Comparison of ENCODE assay signal across 12 mouse cellular contexts in the genomic region with DNA sequence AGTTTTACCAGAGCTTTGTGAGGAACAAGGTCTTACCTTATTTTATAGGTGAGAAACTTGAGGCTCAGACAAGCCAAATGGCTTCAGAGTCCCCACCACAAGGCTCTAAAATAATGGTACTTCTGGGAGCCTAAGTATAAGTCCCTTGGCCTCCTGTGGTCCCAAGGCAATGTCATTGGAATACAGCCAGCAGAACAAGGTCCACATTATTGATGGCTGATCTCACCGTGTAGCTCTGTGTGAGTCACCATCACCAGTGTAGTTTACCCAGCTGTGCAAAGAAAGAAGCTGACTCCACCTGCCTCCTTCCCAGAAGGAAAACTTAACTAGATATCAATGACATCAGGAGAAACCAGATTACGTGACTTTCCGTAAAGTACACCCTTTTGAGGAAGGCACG.
A peak's percentile ranks its signal among the peaks of the same experiment; 100 is the strongest.
DNase-seq lines count a peak whose midpoint lies in the region; ATAC-seq and TF ChIP-seq lines count a peak whose summit lies in the region.
"Had no signal": no experiment of that assay in that cellular context is flagged by ENCODE, and none has a peak within 500 bp of the region (broad histone marks: within the 10 kb centered on the region; RNA-seq: fewer than 3 reads in every experiment).

No protein-coding gene starts in this region.

- no peak overlapping the region for H3K4me3 ChIP-seq in lung, embryonic 14.5 days (ENCODE audit: low read depth, low read length)
- no peak overlapping the region for H3K4me3 ChIP-seq in embryonic facial prominence, embryonic 14.5 days (ENCODE audit: low read depth, low read length)
- H3K4me3 ChIP-seq in myocyte, result no peak overlapping the region
- H3K4me3 ChIP-seq in midbrain, embryonic 13.5 days (replicated peaks), result no peak overlapping the region

- no peaks in the 10 kb centered on the region for H3K9me3 ChIP-seq in lung, embryonic 14.5 days (ENCODE audit: low read depth, low read length)
- no peaks in the 10 kb centered on the region for H3K9me3 ChIP-seq in embryonic facial prominence, embryonic 14.5 days (ENCODE audit: control insufficient read depth, low read length)
- no peaks in the 10 kb centered on the region for H3K9me3 ChIP-seq in midbrain, embryonic 13.5 days
- H3K9me3 ChIP-seq: G1E had no signal

- 56% methylated on average over 4 of the region's 4 CpGs for WGBS in lung, embryonic 14.5 days
- WGBS in embryonic facial prominence, embryonic 14.5 days, result 64% methylated on average over 4 of the region's 4 CpGs
- WGBS in midbrain, embryonic 13.5 days, result 88% methylated on average over 4 of the region's 4 CpGs

- in situ Hi-C loops in Patski (cut with MboI; ENCODE audit: low pct_unique_long_range_greater_than_20kb), result no loop called here

- intact Hi-C loops in left cerebral cortex, postnatal 14 days (cut with DNase I), result no loop called here

- CTCF ChIA-PET in Patski (lab: Charles Lee), result interaction anchor here (0.7 kb wide), 1 partner anchor 13 kb away, joined by 3 read pairs; no protein-coding TSS in a partner anchor

- TF ChIP-seq CTCF in lung, embryonic 14.5 days (IDR thresholded peaks at IDR 0.05; ENCODE audit: low read depth), result no peak
- TF ChIP-seq CTCF in Patski (IDR thresholded peaks at IDR 0.05), result no peak

- peak; percentile 49 for DNase-seq in lung, embryonic 14.5 days
- no peak for DNase-seq in lung, postnatal 25 days (ENCODE audit: low spot score)
- peak; percentile 37 for DNase-seq in Patski (ENCODE audit: low read depth, low spot score)
- peak; percentile 52 for DNase-seq in embryonic facial prominence, embryonic 14.5 days (ENCODE audit: low spot score)
- no peak for DNase-seq in ovary, postnatal 14 days (ENCODE audit: low spot score)
- no peak for DNase-seq in left cerebral cortex, postnatal 14 days (ENCODE audit: low spot score in 2 of 2)
- DNase-seq: cerebellum, adult 18-20 months; forebrain, postnatal 0 days; kidney, postnatal 10 days had no signal

- H3K27me3 ChIP-seq in lung, embryonic 14.5 days (ENCODE audit: insufficient read depth, low read length), result no peaks in the 10 kb centered on the region
- H3K27me3 ChIP-seq in Patski (no peaks in the 10 kb centered on the region), myocyte (ENCODE audit: control insufficient read depth, insufficient read depth, insufficient read length) (no peaks in the 10 kb centered on the region)
- H3K27me3 ChIP-seq in embryonic facial prominence, embryonic 14.5 days (replicated peaks; ENCODE audit: control insufficient read depth, insufficient read depth, low read length), result no peaks in the 10 kb centered on the region
- H3K27me3 ChIP-seq in midbrain, embryonic 13.5 days, result no peaks in the 10 kb centered on the region

- POLR2A ChIA-PET in Patski (lab: Charles Lee), result no interaction called here

- H3K4me2 ChIP-seq in lung, embryonic 14.5 days, result no peak overlapping the region
- H3K4me2 ChIP-seq in embryonic facial prominence, embryonic 14.5 days (ENCODE audit: low read depth, low read length), result no peak overlapping the region
- peak overlapping the region; percentile 25 for H3K4me2 ChIP-seq in myocyte (ENCODE audit: low read depth)
- no peak overlapping the region for H3K4me2 ChIP-seq in midbrain, embryonic 13.5 days (replicated peaks)

- H3K4me1 ChIP-seq in lung, embryonic 14.5 days (ENCODE audit: insufficient read depth), result peaks cover 3% of the 10 kb centered on the region; the same call in 1 of the 2 replicates
- H3K4me1 ChIP-seq in embryonic facial prominence, embryonic 14.5 days (ENCODE audit: control insufficient read depth, insufficient read depth, low read length), result no peaks in the 10 kb centered on the region
- H3K4me1 ChIP-seq in midbrain, embryonic 13.5 days (replicated peaks), result no peaks in the 10 kb centered on the region

- H3K27ac ChIP-seq in lung, embryonic 14.5 days (ENCODE audit: low read depth), result peak overlapping the region; percentile 69
- peak overlapping the region; percentile 49 for H3K27ac ChIP-seq in embryonic facial prominence, embryonic 14.5 days (replicated peaks; ENCODE audit: low read depth, low read length)
- no peak overlapping the region for H3K27ac ChIP-seq in midbrain, embryonic 13.5 days

- H3K36me3 ChIP-seq in lung, embryonic 14.5 days (ENCODE audit: insufficient read depth), result no peaks in the 10 kb centered on the region
- H3K36me3 ChIP-seq in embryonic facial prominence, embryonic 14.5 days (ENCODE audit: control insufficient read depth, insufficient read depth, low read length), result no peaks in the 10 kb centered on the region
- no peaks in the 10 kb centered on the region for H3K36me3 ChIP-seq in myocyte (ENCODE audit: control insufficient read depth, insufficient read depth)
- no peaks in the 10 kb centered on the region for H3K36me3 ChIP-seq in midbrain, embryonic 13.5 days
- H3K36me3 ChIP-seq: G1E had no signal

- ATAC-seq in lung, embryonic 14.5 days (ENCODE audit: insufficient read depth), result peak; percentile 79
- peak; percentile 60 for ATAC-seq in Patski
- ATAC-seq in embryonic facial prominence, embryonic 14.5 days (ENCODE audit: low read depth), result peak; percentile 68
- ATAC-seq in midbrain, embryonic 13.5 days, result no peak
- ATAC-seq: forebrain, postnatal 0 days had no signal

- no peaks in the 10 kb centered on the region for H3K79me2 ChIP-seq in myocyte (ENCODE audit: control insufficient read depth, insufficient read depth)

- no peak overlapping the region for H3K9ac ChIP-seq in lung, embryonic 14.5 days
- no peak overlapping the region for H3K9ac ChIP-seq in embryonic facial prominence, embryonic 14.5 days (ENCODE audit: low read depth, low read length)
- H3K9ac ChIP-seq in midbrain, embryonic 13.5 days (replicated peaks), result no peak overlapping the region
- H3K9ac ChIP-seq: forebrain, postnatal 0 days had no signal

- TF ChIP-seq POLR2A in myocyte (IDR thresholded peaks at IDR 0.05; ENCODE audit: insufficient read length, low read depth), result no peak

- no peak overlapping the region for H3ac ChIP-seq in myocyte (ENCODE audit: control insufficient read depth, insufficient read length)

TF ChIP-seq in myocyte, 11 proteins besides CTCF, POLR2A, EP300 and RAD21:
- TF ChIP-seq MYOD1 (IDR thresholded peaks at IDR 0.05; ENCODE audit: control insufficient read depth in 1 of 3, insufficient read length in 2 of 3, low read depth in 2 of 3) (peak in 2 of 3 experiments; percentile 10 to 83), USF1 (IDR thresholded peaks at IDR 0.05; ENCODE audit: low read depth) (no peak), E2F4 (IDR thresholded peaks at IDR 0.05; ENCODE audit: insufficient read depth) (no peak), POLR2AphosphoS2 (IDR thresholded peaks at IDR 0.05; ENCODE audit: insufficient read length, low read depth) (no peak), REST (IDR thresholded peaks at IDR 0.05; ENCODE audit: insufficient read depth, insufficient read length) (no peak), SRF (IDR thresholded peaks at IDR 0.05; ENCODE audit: control insufficient read depth, insufficient read length, low read depth) (no peak), MAX (IDR thresholded peaks at IDR 0.05; ENCODE audit: low read depth) (no peak), CEBPB (IDR thresholded peaks at IDR 0.05; ENCODE audit: insufficient read depth, poor library complexity, severe bottlenecking) (no peak), TCF3 (IDR thresholded peaks at IDR 0.05; ENCODE audit: insufficient read length, low read depth) (no peak), TCF12 (IDR thresholded peaks at IDR 0.05; ENCODE audit: insufficient read depth, poor library complexity, severe bottlenecking) (peak; percentile 4), MYOG (IDR thresholded peaks at IDR 0.05; ENCODE audit: control insufficient read depth in 1 of 3, insufficient read depth in 1 of 3, insufficient read length in 2 of 3, low read depth in 2 of 3) (peak in 1 of 3 experiments; percentile 5)

Comparison
In these comparisons a context has a peak if more than half of its experiments do, and no peak if none do; other contexts are left out.
1. DNase-seq: peak in lung, embryonic 14.5 days (single experiment), Patski (single experiment) and embryonic facial prominence, embryonic 14.5 days (single experiment); none in lung, postnatal 25 days (single experiment), ovary, postnatal 14 days (single experiment) and left cerebral cortex, postnatal 14 days (0 of 2).